Mouse (Mus musculus): ENCODE measurements around the gene Crygc. TPM values are rescaled to one million over a fixed set of nuclear protein-coding genes. Genes with fewer than 3 reads are reported as not detected.

The Crygc gene
- polyA plus RNA-seq, 1 experiment from 2014 or later, result 0.37 TPM

DNA sequence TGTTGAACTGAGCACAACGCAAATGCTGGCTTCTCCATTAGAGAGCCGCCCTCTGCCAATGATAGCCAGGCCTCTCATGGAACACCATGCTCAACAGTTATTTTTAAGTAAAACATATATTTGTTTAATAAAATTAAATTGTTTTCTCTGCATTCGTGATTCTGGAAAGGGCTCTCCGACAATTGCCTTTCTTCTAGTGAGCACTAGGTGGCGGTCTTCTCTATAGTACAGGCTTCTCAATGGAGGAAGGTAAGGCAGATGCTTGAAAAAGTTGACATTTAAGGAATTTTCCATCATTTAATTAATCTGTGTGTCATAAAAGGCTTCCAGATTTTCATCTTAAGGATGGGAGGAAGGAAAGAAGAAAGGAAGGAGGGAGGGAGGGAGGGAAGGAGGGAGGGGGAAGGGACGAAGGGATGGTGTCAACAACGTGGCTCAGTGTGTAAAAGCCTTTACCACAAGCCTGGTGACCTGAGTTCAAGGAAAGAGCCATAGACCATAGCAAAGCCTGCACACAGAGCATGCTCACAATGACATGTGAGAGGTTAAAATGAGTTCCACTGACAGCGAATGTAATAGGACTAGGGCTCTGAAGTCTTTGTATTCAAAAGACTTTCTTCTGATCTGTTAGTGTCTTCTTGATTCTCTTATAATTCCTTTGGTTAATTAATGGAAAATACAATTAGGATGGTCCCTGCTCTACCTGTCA is 26.9 kb downstream of the Crygc start:
- Histone ChIP-seq H3K4me1 (peaks cover 23% of the 10 kb centered on the region), H3K36me3 (replicated peaks) (no peaks in the 10 kb centered on the region), H3K9me3 (no peaks in the 10 kb centered on the region), H3K4me3 (no peak overlapping the region), H3K27ac (no peak overlapping the region), H3K27me3 (ENCODE audit: poor library complexity, severe bottlenecking) (peaks cover 8% of the 10 kb centered on the region; the same call in 1 of the 2 replicates)
- WGBS, result 40% methylated on average over 8 of the region's 8 CpGs
- DNase-seq (ENCODE audit: extremely low spot score, low spot score), result no peak

DNA sequence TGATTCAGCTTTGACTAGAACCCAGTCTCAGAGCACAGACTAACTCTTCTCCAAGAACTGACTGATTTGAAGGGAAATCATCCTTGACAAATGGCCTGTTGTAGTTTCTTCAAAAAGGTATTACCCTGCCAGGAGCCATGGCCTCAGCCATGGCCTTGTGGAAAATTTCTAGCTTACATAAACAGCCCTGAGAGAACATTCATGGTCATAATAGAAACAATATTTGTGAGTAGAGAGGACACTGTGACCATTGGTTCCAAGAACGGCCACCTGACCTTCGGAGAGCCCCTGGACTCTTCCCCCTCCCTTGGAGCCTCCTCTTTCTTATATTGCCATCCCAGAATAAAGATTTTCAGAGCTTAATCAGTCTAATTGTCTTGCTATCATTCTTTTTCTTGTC is 30.1 kb downstream of the Crygc start:
- H3K4me1 ChIP-seq, result peaks cover under 1% of the 10 kb centered on the region; the same call in 1 of the 2 replicates

DNA sequence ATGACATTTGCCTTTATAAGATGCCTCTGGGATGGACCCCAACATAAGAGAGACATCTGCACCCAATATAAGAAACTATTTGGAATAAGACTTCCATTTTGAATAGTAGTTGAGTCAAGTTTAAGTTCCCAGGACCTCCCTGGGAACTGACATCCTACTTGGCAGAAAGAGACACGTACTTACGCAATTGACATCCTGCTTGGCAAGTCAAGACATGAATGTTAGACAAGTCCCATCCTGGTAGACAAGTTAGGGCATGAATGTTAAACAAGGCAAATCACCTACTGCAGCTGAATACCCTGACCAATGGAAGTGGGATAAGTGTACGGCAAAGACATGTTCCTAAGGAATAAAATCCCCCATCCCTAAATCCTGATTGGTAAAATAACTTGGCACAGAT is 31.7 kb downstream of the Crygc start:
- no peak overlapping the region for H3K4me3 ChIP-seq
- 92% methylated on average over 3 of the region's 3 CpGs for WGBS
- H3K4me1 ChIP-seq, result no peaks in the 10 kb centered on the region
- no peak overlapping the region for H3K27ac ChIP-seq
- no peak for DNase-seq (ENCODE audit: extremely low spot score, low spot score)
- no peaks in the 10 kb centered on the region for H3K9me3 ChIP-seq
- no peaks in the 10 kb centered on the region for H3K27me3 ChIP-seq (ENCODE audit: poor library complexity, severe bottlenecking)
- no peaks in the 10 kb centered on the region for H3K36me3 ChIP-seq (replicated peaks)

More for the DNA sequence above, 30.1 kb downstream of the Crygc start:
- Histone ChIP-seq H3K4me3 (no peak overlapping the region), H3K27me3 (ENCODE audit: poor library complexity, severe bottlenecking) (no peaks in the 10 kb centered on the region), H3K27ac (no peak overlapping the region), H3K9me3 (no peaks in the 10 kb centered on the region), H3K36me3 (replicated peaks) (no peaks in the 10 kb centered on the region)
- no peak for DNase-seq (ENCODE audit: extremely low spot score, low spot score)
- 92% methylated on average over 2 of the region's 2 CpGs for WGBS

GRCm38 (mm10) chr1:65040806-65041205 is 32.7 kb downstream of the Crygc start:
- Histone ChIP-seq H3K4me1 (no peaks in the 10 kb centered on the region), H3K27ac (no peak overlapping the region), H3K36me3 (replicated peaks) (no peaks in the 10 kb centered on the region), H3K9me3 (no peaks in the 10 kb centered on the region), H3K4me3 (no peak overlapping the region), H3K27me3 (ENCODE audit: poor library complexity, severe bottlenecking) (no peaks in the 10 kb centered on the region)
- DNase-seq (ENCODE audit: extremely low spot score, low spot score), result no peak
- 90% methylated on average over 6 of the region's 6 CpGs for WGBS

DNA sequence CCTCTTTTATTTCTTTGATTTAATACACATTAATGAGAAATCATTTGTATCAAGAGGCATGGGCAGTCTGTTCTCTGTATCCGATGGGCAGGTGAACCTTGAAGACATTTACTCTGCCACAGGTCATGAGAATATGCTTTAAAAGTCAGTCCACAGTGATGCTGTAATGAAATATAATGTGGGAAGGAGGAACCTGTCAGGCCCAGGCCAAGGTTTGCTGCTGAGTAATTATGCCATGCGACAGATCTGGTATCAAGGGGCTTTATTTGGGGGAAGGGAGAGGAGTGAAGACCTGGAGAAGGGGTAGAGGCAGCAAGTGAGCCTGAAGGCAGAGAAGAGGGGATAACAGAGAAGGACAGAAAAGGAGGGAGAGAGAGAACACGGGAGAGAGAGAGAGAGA is 33.8 kb downstream of the Crygc start:
- 83% methylated on average over 3 of the region's 3 CpGs for WGBS
- H3K4me1 ChIP-seq, result no peaks in the 10 kb centered on the region
- no peaks in the 10 kb centered on the region for H3K9me3 ChIP-seq
- no peaks in the 10 kb centered on the region for H3K27me3 ChIP-seq (ENCODE audit: poor library complexity, severe bottlenecking)
- no peak for DNase-seq (ENCODE audit: extremely low spot score, low spot score)
- no peak overlapping the region for H3K4me3 ChIP-seq
- no peaks in the 10 kb centered on the region for H3K36me3 ChIP-seq (replicated peaks)
- no peak overlapping the region for H3K27ac ChIP-seq

- H3K9me3 ChIP-seq, result no peaks in the 10 kb centered on the region
- no peaks in the 10 kb centered on the region for H3K27me3 ChIP-seq (ENCODE audit: poor library complexity, severe bottlenecking)
- 74% methylated on average over 2 of the region's 2 CpGs for WGBS
These were observed 35.9 kb downstream of the Crygc start for GRCm38 (mm10) chr1:65037542-65037941.

GRCm38 (mm10) chr1:65035513-65035912 is 38.0 kb downstream of the Crygc start:
- DNase-seq (ENCODE audit: extremely low spot score, low spot score), result no peak
- Histone ChIP-seq H3K36me3 (replicated peaks) (no peaks in the 10 kb centered on the region), H3K4me1 (no peaks in the 10 kb centered on the region), H3K27ac (no peak overlapping the region), H3K9me3 (no peaks in the 10 kb centered on the region), H3K27me3 (ENCODE audit: poor library complexity, severe bottlenecking) (no peaks in the 10 kb centered on the region), H3K4me3 (no peak overlapping the region)
- 19% methylated on average over 3 of the region's 3 CpGs for WGBS

More at GRCm38 (mm10) chr1:65037542-65037941, 35.9 kb downstream of the Crygc start:
- H3K4me1 ChIP-seq, result no peaks in the 10 kb centered on the region
- no peak overlapping the region for H3K4me3 ChIP-seq
- no peaks in the 10 kb centered on the region for H3K36me3 ChIP-seq (replicated peaks)
- no peak overlapping the region for H3K27ac ChIP-seq
- no peak for DNase-seq (ENCODE audit: extremely low spot score, low spot score)

DNA sequence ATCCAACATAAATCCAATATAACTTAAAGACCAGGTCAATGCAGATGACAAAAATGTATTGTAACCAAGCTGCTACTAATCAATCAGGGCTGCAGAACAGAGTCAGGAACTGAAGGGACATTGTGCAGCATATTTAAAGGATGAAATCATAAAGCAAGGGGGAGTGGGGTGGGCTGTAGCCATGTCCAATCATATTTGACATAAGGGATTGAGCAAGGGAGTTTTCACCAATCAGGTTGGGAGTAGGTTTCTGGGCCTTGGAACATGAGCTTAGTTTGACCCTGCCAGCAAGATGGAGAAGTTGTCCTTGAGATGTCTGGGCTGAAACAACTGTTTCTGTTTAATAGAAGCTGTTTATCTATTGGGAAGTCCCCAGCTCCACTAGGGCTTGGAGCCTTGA is 40.8 kb downstream of the Crygc start, which contains the start of gene Akr1cl:
Gene Akr1cl (minus strand): TSS at position 119 of the 400 bp plus-strand sequence.
- Histone ChIP-seq H3K4me3 (no peak within 1 kb of the TSS), H3K36me3 (replicated peaks) (no peaks in the 10 kb centered on the region), H3K9me3 (no peaks in the 10 kb centered on the region), H3K27me3 (ENCODE audit: poor library complexity, severe bottlenecking) (no peaks in the 10 kb centered on the region), H3K27ac (no peak within 1 kb of the TSS), H3K4me1 (no peaks in the 10 kb centered on the region)
- no peak for DNase-seq (ENCODE audit: extremely low spot score, low spot score)

DNA sequence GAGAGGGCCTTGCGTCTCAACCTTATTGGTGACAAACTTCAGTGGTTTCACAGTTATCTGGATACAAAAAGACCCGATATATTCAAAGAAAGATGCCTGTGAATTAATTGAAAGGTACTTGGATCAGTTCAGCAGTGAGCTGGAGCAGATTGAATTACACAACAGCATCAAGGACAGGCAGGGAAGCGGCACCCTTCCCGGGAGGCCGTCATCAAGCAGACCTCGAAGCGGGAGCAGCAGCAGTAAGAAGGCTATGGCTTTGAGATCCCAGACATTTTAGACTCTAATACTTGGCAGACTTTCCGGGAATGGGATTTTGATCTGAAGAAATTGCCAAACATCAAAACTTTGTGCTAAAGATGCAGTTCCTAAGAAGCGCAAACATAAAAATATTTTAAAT is 45.3 kb downstream of the Crygc start:
- H3K9me3 ChIP-seq, result no peaks in the 10 kb centered on the region
- H3K4me3 ChIP-seq, result no peak overlapping the region
- H3K27me3 ChIP-seq (ENCODE audit: poor library complexity, severe bottlenecking), result no peaks in the 10 kb centered on the region
- H3K27ac ChIP-seq, result no peak overlapping the region
- no peak for DNase-seq (ENCODE audit: extremely low spot score, low spot score)
- 84% methylated on average over 9 of the region's 9 CpGs for WGBS
- H3K36me3 ChIP-seq (replicated peaks), result no peaks in the 10 kb centered on the region
- H3K4me1 ChIP-seq, result no peaks in the 10 kb centered on the region

Other genes starting within 250 kb of the Crygc start
- 6.2 and 7.2 TPM in 2 replicates for gene Plekhm3, start 116.9 kb downstream of the Crygc start, polyA plus RNA-seq (2016; fragmentation: Nextera tagmentation; extraction: Ambion mirVana)
- 0.22 and 0.37 TPM in 2 replicates for gene Akr1cl, start 40.9 kb downstream of the Crygc start, polyA plus RNA-seq (2016; fragmentation: Nextera tagmentation; extraction: Ambion mirVana)
- 2.0 and 2.9 TPM in 2 replicates for gene Cryge, start 22.5 kb downstream of the Crygc start, polyA plus RNA-seq (2016; fragmentation: Nextera tagmentation; extraction: Ambion mirVana)
- not detected in 2 replicates for gene Crygd, start 10.2 kb downstream of the Crygc start, polyA plus RNA-seq (2016; fragmentation: Nextera tagmentation; extraction: Ambion mirVana)
- not detected in 2 replicates for gene Crygb, start 8.6 kb upstream of the Crygc start, polyA plus RNA-seq (2016; fragmentation: Nextera tagmentation; extraction: Ambion mirVana)
- gene Cryga, start 29.7 kb upstream of the Crygc start, polyA plus RNA-seq (2016; fragmentation: Nextera tagmentation; extraction: Ambion mirVana), result not detected in 2 replicates
- gene Gm28845, start 45.9 kb upstream of the Crygc start, polyA plus RNA-seq (2016; fragmentation: Nextera tagmentation; extraction: Ambion mirVana), result not detected in 2 replicates
- gene D630023F18Rik, start 49.5 kb upstream of the Crygc start, polyA plus RNA-seq (2016; fragmentation: Nextera tagmentation; extraction: Ambion mirVana), result 0.14 and 0.25 TPM in 2 replicates
- gene Idh1, start 112.8 kb upstream of the Crygc start, polyA plus RNA-seq (2016; fragmentation: Nextera tagmentation; extraction: Ambion mirVana), result 245 and 249 TPM in 2 replicates
- gene Pikfyve, start 113.0 kb upstream of the Crygc start, polyA plus RNA-seq (2016; fragmentation: Nextera tagmentation; extraction: Ambion mirVana), result 13.1 and 16.3 TPM in 2 replicates
- 0.38 and 0.54 TPM in 2 replicates for gene Pth2r, start 208.4 kb upstream of the Crygc start, polyA plus RNA-seq (2016; fragmentation: Nextera tagmentation; extraction: Ambion mirVana)